Mouse (Mus musculus): ENCODE results near the gene Haghl. TPM values are rescaled to one million over a fixed set of nuclear protein-coding genes. Genes with fewer than 3 reads are reported as not detected.

The Haghl gene
- 99.1 and 100 TPM in 2 replicates for polyA plus RNA-seq (2016; fragmentation: Nextera tagmentation; extraction: Ambion mirVana)

DNA sequence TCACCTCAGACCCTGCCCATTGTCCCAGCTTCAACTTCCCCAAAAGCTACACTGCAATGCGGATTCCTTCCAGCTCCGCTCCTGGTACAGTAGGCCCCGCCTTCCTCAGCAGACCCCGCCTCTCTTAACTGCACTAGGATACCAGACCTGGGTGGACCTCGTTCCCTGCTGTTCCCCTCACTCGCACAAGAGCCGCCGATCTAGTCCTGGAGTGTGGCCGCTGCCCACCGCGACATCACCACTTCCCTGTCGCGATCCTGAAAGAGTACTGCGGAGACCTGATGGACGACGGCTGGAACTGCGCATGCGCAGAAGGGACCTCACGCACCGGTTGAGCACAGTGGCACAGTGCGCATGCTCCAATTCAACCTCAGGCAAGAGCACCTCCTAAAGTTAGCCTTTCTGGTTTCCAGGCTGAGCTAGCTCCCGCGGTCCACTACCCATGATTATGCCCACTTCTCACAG lies at the start of gene Haghl:
Haghl (minus strand) TSS at position 393 of the 465 bp plus-strand sequence.
- Histone ChIP-seq H3K4me3 (replicated peaks) (peak within 1 kb of the TSS; percentile 65), H3K9ac (peak within 1 kb of the TSS; percentile 73), H3K27ac (peak within 1 kb of the TSS; percentile 91), H3K4me1 (peaks cover 24% of the 10 kb centered on the region), H3K4me2 (peak within 1 kb of the TSS; percentile 88), H3K9me3 (no peaks in the 10 kb centered on the region), H3K36me3 (replicated peaks) (peaks cover 62% of the 10 kb centered on the region), H3K27me3 (no peaks in the 10 kb centered on the region)
- ATAC-seq (ENCODE audit: low FRiP score), result peak; percentile 88
- WGBS, result under 1% methylated on average over 23 of the region's 23 CpGs

DNA sequence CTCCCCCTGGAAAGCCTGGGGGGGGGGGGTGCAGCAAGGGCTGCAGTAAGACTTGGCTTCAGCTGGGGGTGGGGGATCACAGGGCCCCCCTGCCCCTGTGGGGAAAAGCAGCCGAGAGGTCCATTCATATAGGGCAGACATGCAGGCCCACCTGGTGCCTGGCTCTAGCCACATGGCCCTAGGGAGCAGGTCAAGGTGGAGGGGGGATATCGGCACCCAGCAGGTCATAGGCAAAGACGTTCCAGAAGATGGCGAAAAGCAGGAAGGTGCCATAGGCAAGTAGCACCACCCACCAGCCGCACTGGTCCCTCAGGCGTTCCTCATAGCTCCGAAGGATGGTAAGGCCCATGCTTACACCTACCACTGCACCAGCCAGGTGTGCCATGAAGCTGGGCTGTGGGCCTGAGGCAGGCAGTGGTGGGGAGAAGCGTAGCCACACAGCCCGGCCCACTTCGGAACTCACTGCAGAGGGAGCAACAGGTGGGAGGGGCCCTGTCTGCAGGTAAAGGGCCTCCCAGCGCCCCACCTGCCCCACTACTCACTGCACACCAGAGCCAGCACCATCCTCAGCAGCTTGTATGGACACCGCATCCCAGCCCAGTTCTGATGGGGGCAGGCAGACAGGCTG lies 49.2 kb upstream of the Haghl start:
- Histone ChIP-seq H3K4me3 (replicated peaks) (peak overlapping the region; percentile 83), H3K9ac (peak overlapping the region; percentile 71), H3K27ac (no peak overlapping the region), H3K27me3 (no peaks in the 10 kb centered on the region), H3K4me2 (peak overlapping the region; percentile 84), H3K9me3 (no peaks in the 10 kb centered on the region), H3K36me3 (replicated peaks) (peaks cover 52% of the 10 kb centered on the region), H3K4me1 (peaks cover 77% of the 10 kb centered on the region)
- 85% methylated on average over 12 of the region's 12 CpGs for WGBS
- no peak for ATAC-seq (ENCODE audit: low FRiP score)

DNA sequence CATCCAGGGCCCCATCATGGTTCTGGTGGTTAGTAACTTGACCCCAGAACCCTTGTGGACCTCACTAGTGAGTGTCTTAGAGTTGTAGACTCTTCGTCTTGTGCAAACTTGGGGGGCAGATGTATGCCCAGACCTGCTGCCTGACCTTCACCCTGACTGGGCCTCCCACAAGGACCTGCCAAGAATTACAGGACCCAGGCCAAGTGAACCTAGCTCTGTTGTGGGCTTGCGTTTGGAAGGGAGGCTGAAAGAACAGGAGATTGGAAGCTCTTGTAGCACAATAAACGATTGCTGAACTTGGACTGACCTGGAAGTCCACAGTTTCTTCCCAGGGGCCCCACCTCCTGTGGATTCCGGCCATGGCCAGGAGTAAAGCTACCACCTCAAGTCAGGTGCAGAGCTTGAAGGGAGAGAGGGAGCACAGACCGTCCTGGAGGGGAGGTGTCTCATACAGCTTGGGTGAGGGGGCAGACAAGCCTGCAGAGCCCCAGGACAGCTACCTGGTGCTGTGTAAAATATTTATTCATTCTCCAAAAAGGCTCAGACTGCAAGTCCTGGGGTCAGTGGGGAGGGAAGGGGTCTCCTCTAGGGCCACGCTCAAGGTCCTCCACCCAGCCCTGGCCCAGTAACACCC lies 48.6 kb upstream of the Haghl start:
- peak overlapping the region; percentile 93; the same call in 1 of the 2 replicates for H3K27ac ChIP-seq
- 61% methylated on average over 6 of the region's 6 CpGs for WGBS
- H3K9me3 ChIP-seq, result no peaks in the 10 kb centered on the region
- peaks cover 83% of the 10 kb centered on the region for H3K4me1 ChIP-seq
- ATAC-seq (ENCODE audit: low FRiP score), result no peak
- H3K36me3 ChIP-seq (replicated peaks), result peaks cover 47% of the 10 kb centered on the region
- H3K4me2 ChIP-seq, result peak overlapping the region; percentile 84
- H3K27me3 ChIP-seq, result no peaks in the 10 kb centered on the region
- peak overlapping the region; percentile 83 for H3K4me3 ChIP-seq (replicated peaks)
- peak overlapping the region; percentile 71 for H3K9ac ChIP-seq

DNA sequence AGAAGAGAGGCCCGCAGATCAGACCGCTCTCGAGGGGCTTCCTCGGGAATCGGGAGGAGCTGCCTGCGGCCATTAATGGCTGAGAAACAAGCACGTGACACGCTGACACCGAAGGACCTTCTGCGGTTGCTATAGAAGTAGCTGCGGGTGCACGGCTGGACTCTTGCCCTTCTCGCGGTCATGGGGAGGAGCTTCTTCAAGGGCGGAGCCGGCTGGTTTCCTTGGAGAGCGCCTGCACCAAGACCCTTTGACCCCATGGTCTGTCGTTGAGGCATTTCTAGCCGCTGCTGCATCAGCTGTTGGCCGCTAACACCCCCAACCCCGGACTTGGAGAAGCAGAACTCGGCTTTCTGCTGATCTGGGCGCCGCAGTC lies 47.8 kb upstream of the Haghl start, which contains the start of gene Stub1:
Stub1 (minus strand) TSS at position 114 of the 373 bp plus-strand sequence.
- peak within 1 kb of the TSS; percentile 91 for H3K9ac ChIP-seq
- no peaks in the 10 kb centered on the region for H3K27me3 ChIP-seq
- peak within 1 kb of the TSS; percentile 83 for H3K4me3 ChIP-seq (replicated peaks)
- peaks cover 85% of the 10 kb centered on the region for H3K4me1 ChIP-seq
- no peaks in the 10 kb centered on the region for H3K9me3 ChIP-seq
- peaks cover 41% of the 10 kb centered on the region for H3K36me3 ChIP-seq (replicated peaks)
- 0% methylated on average over 24 of the region's 24 CpGs for WGBS
- peak; percentile 57 for ATAC-seq (ENCODE audit: low FRiP score)
- H3K4me2 ChIP-seq, result peak within 1 kb of the TSS; percentile 84
- H3K27ac ChIP-seq, result peak within 1 kb of the TSS; percentile 93

DNA sequence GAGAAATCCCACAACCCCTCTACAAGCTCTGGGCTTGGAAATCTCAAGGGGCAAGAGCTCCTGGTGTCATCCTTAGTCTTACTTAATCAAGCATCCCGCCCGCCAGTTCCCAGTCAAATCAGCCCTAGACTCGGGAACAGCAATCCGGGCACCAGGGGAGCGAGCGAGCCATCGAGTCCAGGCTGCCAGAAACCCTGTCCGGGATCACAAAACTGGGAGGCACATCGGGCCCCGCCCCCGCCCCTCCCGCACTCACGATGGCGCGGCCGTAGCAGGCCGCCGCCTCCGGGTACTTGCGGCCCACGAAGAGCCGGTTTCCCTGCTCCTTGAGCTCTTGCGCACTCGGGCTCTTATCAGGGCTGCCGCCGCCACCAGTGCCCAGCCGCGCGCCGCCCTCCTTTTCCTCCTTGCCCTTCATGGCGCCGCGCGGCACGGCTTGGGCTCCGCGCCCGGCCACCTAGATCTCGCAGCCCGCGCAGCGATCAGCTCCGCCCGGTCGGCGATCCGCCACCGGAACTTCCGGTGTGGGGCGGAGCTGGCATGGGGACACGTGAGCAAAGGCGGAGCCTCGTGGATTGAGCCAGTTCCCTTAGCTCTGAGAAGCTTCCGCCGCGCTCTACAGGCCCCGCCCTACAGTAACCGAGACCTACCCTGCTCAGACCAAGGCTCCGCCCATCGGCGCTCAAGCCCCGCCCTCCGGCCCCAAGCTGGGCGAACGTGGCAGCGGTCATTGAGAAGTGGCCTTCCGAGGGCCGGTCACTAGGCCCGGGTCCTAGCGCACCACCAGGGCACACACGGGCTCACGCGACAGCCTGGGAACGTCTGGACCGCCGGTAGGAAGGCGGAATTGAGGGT lies 47.2 kb upstream of the Haghl start:
- Histone ChIP-seq H3K4me3 (replicated peaks) (peak overlapping the region; percentile 83), H3K9me3 (no peaks in the 10 kb centered on the region), H3K4me2 (peak overlapping the region; percentile 84), H3K9ac (peak overlapping the region; percentile 91), H3K27ac (peak overlapping the region; percentile 93), H3K36me3 (replicated peaks) (peaks cover 37% of the 10 kb centered on the region), H3K27me3 (no peaks in the 10 kb centered on the region), H3K4me1 (peaks cover 85% of the 10 kb centered on the region)
- WGBS, result under 1% methylated on average over 69 of the region's 77 CpGs
- ATAC-seq (ENCODE audit: low FRiP score), result peak; percentile 90

DNA sequence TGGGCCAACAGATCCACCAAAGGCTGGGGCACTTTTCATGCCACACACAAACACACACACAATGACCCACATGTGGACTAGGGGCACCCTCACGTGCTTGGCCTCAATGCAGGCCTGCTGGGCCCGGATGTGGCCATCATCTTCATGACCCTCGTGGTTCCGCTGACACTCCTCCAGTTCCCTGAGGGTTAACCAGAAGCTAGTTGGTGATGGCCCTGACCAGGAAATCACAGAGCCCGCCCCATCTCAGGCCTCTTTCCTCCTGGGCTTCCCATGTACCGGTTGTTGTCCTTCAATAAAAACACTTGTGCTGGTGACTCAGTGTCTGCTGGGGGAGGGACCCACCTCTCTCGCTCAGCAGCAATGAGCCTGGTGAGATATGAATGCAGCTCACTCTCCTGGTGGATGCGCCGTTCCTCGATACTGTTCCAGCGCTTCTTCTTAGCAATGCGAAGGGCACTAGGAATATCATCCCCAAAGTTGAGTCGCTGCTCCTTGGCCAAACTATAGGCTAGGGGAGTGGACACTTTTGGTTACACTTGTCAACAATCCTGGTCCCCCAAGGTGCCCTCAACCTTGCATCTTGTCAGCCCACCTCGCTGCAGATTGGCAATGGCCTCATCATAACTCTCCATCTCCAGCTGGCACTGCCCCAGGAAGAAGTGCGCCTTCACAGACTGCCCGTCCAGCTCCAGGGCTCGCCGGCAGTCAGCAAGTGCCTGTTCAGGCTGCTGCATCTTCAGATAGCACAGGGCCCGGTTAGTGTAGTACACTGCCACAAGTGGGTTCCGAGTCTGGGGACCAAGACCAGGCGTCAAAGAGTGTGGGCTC lies 46.2 kb upstream of the Haghl start:
- Histone ChIP-seq H3K27ac (peak overlapping the region; percentile 93; the same call in 1 of the 2 replicates), H3K36me3 (replicated peaks) (peaks cover 45% of the 10 kb centered on the region), H3K9me3 (no peaks in the 10 kb centered on the region), H3K4me1 (peaks cover 82% of the 10 kb centered on the region), H3K9ac (peak overlapping the region; percentile 91), H3K4me3 (replicated peaks) (peak overlapping the region; percentile 83), H3K4me2 (peak overlapping the region; percentile 84), H3K27me3 (no peaks in the 10 kb centered on the region)
- 70% methylated on average over 21 of the region's 21 CpGs for WGBS
- no peak for ATAC-seq (ENCODE audit: low FRiP score)

DNA sequence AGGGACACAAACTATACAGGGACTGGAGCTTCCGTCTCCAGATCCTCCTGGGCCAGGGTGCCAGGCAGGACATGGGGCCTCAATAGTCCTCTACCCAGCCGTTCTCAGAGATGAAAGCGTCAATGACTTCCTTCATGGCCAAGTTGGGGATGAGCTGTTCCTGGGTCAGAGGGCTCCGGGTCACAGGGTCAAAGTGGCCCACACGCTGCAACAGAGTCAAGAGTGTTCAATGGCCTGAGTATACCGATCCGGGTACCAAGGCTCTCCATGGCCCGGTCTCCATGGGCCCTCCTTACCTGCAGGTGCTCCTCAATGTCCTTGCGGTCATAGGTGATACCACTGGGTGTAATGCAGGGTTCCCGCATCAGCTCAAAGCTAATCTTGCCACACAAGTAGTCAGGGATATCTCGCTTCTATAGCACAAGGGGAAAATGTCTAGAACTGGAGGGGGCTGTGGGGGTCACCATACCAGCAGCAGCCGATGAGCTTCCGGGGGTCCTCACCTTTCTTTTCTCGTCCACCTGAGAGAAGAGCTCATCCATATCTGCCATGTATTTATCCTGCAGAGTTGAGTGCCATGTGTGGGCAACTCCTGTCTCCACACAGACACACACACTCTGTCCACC lies 45.4 kb upstream of the Haghl start:
- H3K9ac ChIP-seq, result no peak overlapping the region
- peaks cover 80% of the 10 kb centered on the region for H3K4me1 ChIP-seq
- H3K27ac ChIP-seq, result no peak overlapping the region
- ATAC-seq (ENCODE audit: low FRiP score), result no peak
- no peaks in the 10 kb centered on the region for H3K9me3 ChIP-seq
- H3K4me2 ChIP-seq, result peak overlapping the region; percentile 84
- H3K36me3 ChIP-seq (replicated peaks), result peaks cover 53% of the 10 kb centered on the region
- peak overlapping the region; percentile 83 for H3K4me3 ChIP-seq (replicated peaks)
- no peaks in the 10 kb centered on the region for H3K27me3 ChIP-seq
- 88% methylated on average over 14 of the region's 14 CpGs for WGBS

DNA sequence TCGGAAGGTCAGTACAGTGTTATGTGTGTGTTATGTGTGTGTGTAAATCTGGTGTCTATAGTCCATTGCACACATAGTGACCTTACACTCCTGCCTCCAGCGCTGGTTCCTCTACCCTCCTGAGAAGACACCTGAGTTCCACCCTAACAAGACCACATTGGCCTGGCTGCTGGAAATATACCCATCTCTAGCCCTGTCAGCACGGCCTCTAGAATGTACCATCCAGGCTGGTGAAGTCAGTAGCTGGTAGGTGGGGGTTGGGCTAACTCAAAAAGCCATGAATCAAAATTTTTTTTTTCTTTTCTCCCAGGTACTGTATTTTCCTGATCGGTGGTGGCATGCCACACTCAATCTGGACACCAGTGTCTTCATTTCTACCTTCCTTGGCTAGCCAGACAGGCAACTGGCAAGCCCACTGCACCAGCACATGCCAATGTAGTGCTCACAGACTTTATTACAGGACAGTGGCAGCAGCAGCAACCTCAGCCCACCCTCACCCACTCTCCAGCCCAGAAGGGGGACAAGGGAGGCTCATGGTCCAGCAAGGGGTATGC lies 44.8 kb upstream of the Haghl start:
- H3K4me3 ChIP-seq (replicated peaks), result peak overlapping the region; percentile 63
- peak overlapping the region; percentile 84 for H3K4me2 ChIP-seq
- H3K9me3 ChIP-seq, result no peaks in the 10 kb centered on the region
- 83% methylated on average over 4 of the region's 4 CpGs for WGBS
- peaks cover 55% of the 10 kb centered on the region for H3K36me3 ChIP-seq (replicated peaks)
- H3K27ac ChIP-seq, result no peak overlapping the region
- no peak for ATAC-seq (ENCODE audit: low FRiP score)
- H3K27me3 ChIP-seq, result no peaks in the 10 kb centered on the region
- H3K9ac ChIP-seq, result peak overlapping the region; percentile 85; the same call in 1 of the 2 replicates
- H3K4me1 ChIP-seq, result peaks cover 80% of the 10 kb centered on the region

DNA sequence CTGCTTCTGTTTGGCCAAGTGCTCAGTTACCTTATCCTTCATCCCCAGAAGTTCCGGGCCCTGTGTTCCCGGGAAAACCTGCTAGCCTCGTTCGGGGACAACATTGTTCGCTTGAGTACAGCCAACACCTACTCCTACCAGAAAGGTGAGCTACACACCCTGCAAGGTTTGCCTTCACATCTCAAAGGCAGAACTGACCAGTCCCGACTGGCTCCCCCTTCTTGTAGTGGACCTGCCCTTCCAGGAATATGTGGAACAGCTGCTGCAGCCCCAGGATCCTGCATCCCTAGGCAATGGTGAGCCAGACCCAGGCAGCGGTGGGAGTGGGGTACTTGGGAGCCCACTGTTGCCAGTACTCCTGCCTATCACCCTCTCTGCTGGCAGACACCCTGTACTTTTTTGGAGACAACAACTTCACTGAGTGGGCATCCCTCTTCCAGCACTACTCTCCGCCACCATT lies 44.1 kb upstream of the Haghl start:
- H3K27ac ChIP-seq, result peak overlapping the region; percentile 93
- 45% methylated on average over 8 of the region's 8 CpGs for WGBS
- H3K27me3 ChIP-seq, result no peaks in the 10 kb centered on the region
- peak overlapping the region; percentile 85 for H3K9ac ChIP-seq
- ATAC-seq (ENCODE audit: low FRiP score), result no peak
- H3K4me2 ChIP-seq, result peak overlapping the region; percentile 79
- peaks cover 80% of the 10 kb centered on the region for H3K4me1 ChIP-seq
- H3K9me3 ChIP-seq, result no peaks in the 10 kb centered on the region
- H3K4me3 ChIP-seq (replicated peaks), result peak overlapping the region; percentile 63
- H3K36me3 ChIP-seq (replicated peaks), result peaks cover 48% of the 10 kb centered on the region

DNA sequence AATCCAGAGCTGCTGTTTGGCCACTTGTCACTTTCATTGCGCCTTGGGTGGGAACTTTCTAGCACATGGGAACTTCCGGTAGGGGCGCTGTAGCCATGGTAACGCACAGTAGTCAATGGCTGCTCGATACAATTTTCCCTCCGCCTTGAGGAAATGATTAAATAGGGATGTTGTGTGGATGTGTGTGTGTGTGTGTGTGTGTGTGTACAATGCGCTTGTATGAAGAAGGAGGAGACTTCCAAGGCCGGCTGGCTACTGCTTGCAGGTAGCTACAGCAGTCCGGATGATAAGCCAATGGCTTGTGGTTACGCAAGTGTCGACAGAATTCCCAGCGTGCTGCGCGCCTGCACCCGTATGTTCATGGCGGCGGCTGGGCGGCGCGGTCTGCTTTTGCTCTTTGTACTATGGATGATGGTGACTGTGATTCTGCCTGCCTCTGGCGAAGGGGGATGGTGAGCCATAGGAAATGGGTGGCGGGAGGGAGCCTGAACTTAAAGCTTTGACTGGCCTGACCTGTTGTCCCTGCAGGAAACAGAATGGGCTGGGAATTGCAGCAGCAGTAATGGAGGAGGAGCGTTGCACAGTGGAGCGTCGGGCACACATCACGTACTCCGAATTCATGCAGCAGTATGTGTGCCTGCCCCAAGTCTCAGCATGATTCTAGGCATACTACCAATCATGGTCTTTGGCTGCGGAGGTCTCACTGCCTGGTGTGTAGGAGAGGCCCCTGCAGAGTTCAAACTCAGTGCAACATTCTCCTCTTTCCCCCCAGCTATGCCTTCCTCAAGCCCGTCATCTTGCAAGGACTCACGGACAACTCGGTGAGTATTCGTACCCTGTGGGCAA lies 43.5 kb upstream of the Haghl start, which contains the start of gene Jmjd8:
Jmjd8 (plus strand) TSS at position 156 of the 846 bp plus-strand sequence.
- H3K27ac ChIP-seq, result peak within 1 kb of the TSS; percentile 93
- peak; percentile 48 for ATAC-seq (ENCODE audit: low FRiP score)
- peak within 1 kb of the TSS; percentile 79 for H3K4me2 ChIP-seq
- peak within 1 kb of the TSS; percentile 85 for H3K9ac ChIP-seq
- no peaks in the 10 kb centered on the region for H3K9me3 ChIP-seq
- H3K36me3 ChIP-seq (replicated peaks), result peaks cover 47% of the 10 kb centered on the region
- WGBS, result 2% methylated on average over 32 of the region's 32 CpGs
- peaks cover 80% of the 10 kb centered on the region for H3K4me1 ChIP-seq
- peak within 1 kb of the TSS; percentile 63 for H3K4me3 ChIP-seq (replicated peaks)
- no peaks in the 10 kb centered on the region for H3K27me3 ChIP-seq
